Mouse (Mus musculus): ENCODE results near the gene Vmn1r120. TPM values are rescaled to one million over a fixed set of nuclear protein-coding genes. Genes with fewer than 3 reads are reported as not detected.
"Not testable (repeated sequence)": the region's sequence is repeated elsewhere in the genome, so short reads cannot be mapped to it uniquely, and the experiment has no call there.

Gene Vmn1r120
- not detected in 2 replicates for polyA plus RNA-seq (2014; fragmentation: Nextera tagmentation; extraction: Ambion mirVana)

- not testable (repeated sequence) for H3K27me3 ChIP-seq (ENCODE audit: control insufficient read depth, insufficient read depth, low read length); ATAC-seq (replicated peaks; ENCODE audit: low FRiP score)
Measured at GRCm38 (mm10) chr7:21053684-21054083, at the start of gene Vmn1r120. Gene Vmn1r120, minus strand, starts transcription at chr7:21053784.

GRCm38 (mm10) chr7:21098413-21098812 is 44.8 kb upstream of the Vmn1r120 start, which contains the start of gene Vmn1r121:
Gene Vmn1r121, minus strand, starts transcription at chr7:21098513.
- not testable (repeated sequence) for DNase-seq (ENCODE audit: low spot score)
- WGBS, result 75% methylated on average over 4 of the region's 5 CpGs

More at GRCm38 (mm10) chr7:21053684-21054083, at the start of gene Vmn1r120:
- H3K9me3 ChIP-seq (ENCODE audit: control insufficient read depth, low read length); H3K9ac ChIP-seq (ENCODE audit: low read length); H3K27ac ChIP-seq (ENCODE audit: low read depth, low read length); H3K4me3 ChIP-seq (ENCODE audit: low read depth, low read length); H3K4me2 ChIP-seq (ENCODE audit: low read depth, low read length, severe bottlenecking); H3K36me3 ChIP-seq (ENCODE audit: control insufficient read depth, insufficient read depth, low read length); DNase-seq (ENCODE audit: low spot score); H3K4me1 ChIP-seq (replicated peaks; ENCODE audit: control insufficient read depth, insufficient read depth, low read length): not testable (repeated sequence)
- 88% methylated on average over 1 of the region's 1 CpGs for WGBS

GRCm38 (mm10) chr7:21012355-21012754 is 41.2 kb downstream of the Vmn1r120 start, which contains the start of gene Vmn1r119:
Gene Vmn1r119, minus strand, starts transcription at chr7:21012455.
- not testable (repeated sequence) for H3K9ac ChIP-seq (ENCODE audit: low read length); H3K4me2 ChIP-seq (ENCODE audit: low read depth, low read length, severe bottlenecking); H3K27ac ChIP-seq (ENCODE audit: low read depth, low read length); H3K9me3 ChIP-seq (ENCODE audit: control insufficient read depth, low read length); H3K4me1 ChIP-seq (replicated peaks; ENCODE audit: control insufficient read depth, insufficient read depth, low read length); DNase-seq (ENCODE audit: low spot score); H3K27me3 ChIP-seq (ENCODE audit: control insufficient read depth, insufficient read depth, low read length); H3K4me3 ChIP-seq (ENCODE audit: low read depth, low read length); H3K36me3 ChIP-seq (ENCODE audit: control insufficient read depth, insufficient read depth, low read length); ATAC-seq (replicated peaks; ENCODE audit: low FRiP score)
- no CpG with 5 or more reads among the region's 2 CpGs for WGBS

More at GRCm38 (mm10) chr7:21098413-21098812, 44.8 kb upstream of the Vmn1r120 start, which contains the start of gene Vmn1r121:
- H3K4me2 ChIP-seq (ENCODE audit: low read depth, low read length, severe bottlenecking); H3K4me3 ChIP-seq (ENCODE audit: low read depth, low read length); H3K36me3 ChIP-seq (ENCODE audit: control insufficient read depth, insufficient read depth, low read length); H3K4me1 ChIP-seq (replicated peaks; ENCODE audit: control insufficient read depth, insufficient read depth, low read length); ATAC-seq (replicated peaks; ENCODE audit: low FRiP score); H3K9ac ChIP-seq (ENCODE audit: low read length); H3K27ac ChIP-seq (ENCODE audit: low read depth, low read length); H3K9me3 ChIP-seq (ENCODE audit: control insufficient read depth, low read length); H3K27me3 ChIP-seq (ENCODE audit: control insufficient read depth, insufficient read depth, low read length): not testable (repeated sequence)

Other genes with a start within 250 kb of the Vmn1r120 start
- gene Vmn1r114, start 241.6 kb downstream of the Vmn1r120 start, polyA plus RNA-seq (2014; fragmentation: Nextera tagmentation; extraction: Ambion mirVana), result not detected in 2 replicates
- gene Vmn1r115, start 208.8 kb downstream of the Vmn1r120 start, polyA plus RNA-seq (2014; fragmentation: Nextera tagmentation; extraction: Ambion mirVana), result not detected in 2 replicates
- gene Vmn1r116, start 181.5 kb downstream of the Vmn1r120 start, polyA plus RNA-seq (2014; fragmentation: Nextera tagmentation; extraction: Ambion mirVana), result not detected in 2 replicates
- not detected in 2 replicates for gene Vmn1r117, start 169.7 kb downstream of the Vmn1r120 start, polyA plus RNA-seq (2014; fragmentation: Nextera tagmentation; extraction: Ambion mirVana)
- not detected in 2 replicates for gene Vmn1r118, start 141.4 kb downstream of the Vmn1r120 start, polyA plus RNA-seq (2014; fragmentation: Nextera tagmentation; extraction: Ambion mirVana)
- not detected in 2 replicates for gene Vmn1r119, start 41.3 kb downstream of the Vmn1r120 start, polyA plus RNA-seq (2014; fragmentation: Nextera tagmentation; extraction: Ambion mirVana)
- gene Vmn1r121, start 44.7 kb upstream of the Vmn1r120 start, polyA plus RNA-seq (2014; fragmentation: Nextera tagmentation; extraction: Ambion mirVana), result not detected in 2 replicates
- gene Vmn1r122, start 80.3 kb upstream of the Vmn1r120 start, polyA plus RNA-seq (2014; fragmentation: Nextera tagmentation; extraction: Ambion mirVana), result not detected in 2 replicates
- not detected in 2 replicates for gene Vmn1r123, start 108.4 kb upstream of the Vmn1r120 start, polyA plus RNA-seq (2014; fragmentation: Nextera tagmentation; extraction: Ambion mirVana)
- not detected in 2 replicates for gene Gm5157, start 136.6 kb upstream of the Vmn1r120 start, polyA plus RNA-seq (2014; fragmentation: Nextera tagmentation; extraction: Ambion mirVana)
- not detected in 2 replicates for gene Vmn1r124, start 206.8 kb upstream of the Vmn1r120 start, polyA plus RNA-seq (2014; fragmentation: Nextera tagmentation; extraction: Ambion mirVana)
- gene Vmn1r125, start 218.4 kb upstream of the Vmn1r120 start, polyA plus RNA-seq (2014; fragmentation: Nextera tagmentation; extraction: Ambion mirVana), result not detected in 2 replicates
- not detected in 2 replicates for gene Vmn1r126, start 247.7 kb upstream of the Vmn1r120 start, polyA plus RNA-seq (2014; fragmentation: Nextera tagmentation; extraction: Ambion mirVana)

Measured in forebrain, embryonic 11.5 days (tissue).